Mouse (Mus musculus) intestine, postnatal 0 days (tissue): ENCODE measurements around the gene Gpc4. TPM values are rescaled to one million over a fixed set of nuclear protein-coding genes. Genes with fewer than 3 reads are reported as not detected.

Source experiments
- ATAC-seq: fragments of 200-750 bp; cut with Nextera tagmentation; 2 replicates; pipeline ENCODE4 v1.8.0; 2017; ENCODE audit warnings: mild to moderate bottlenecking, moderate TSS enrichment, moderate library complexity
- H3K27ac ChIP-seq: fragments of 300-500 bp; sonication (generic); 2 replicates; pipeline ENCODE4 v1.5.1; 2014; ENCODE audit warnings: mild to moderate bottlenecking, low read depth, low read length, moderate library complexity
- H3K27me3 ChIP-seq: fragments of 300-500 bp; sonication (generic); replicated peaks from 2 replicates; pipeline ENCODE4 v1.6.1; 2014; ENCODE audit warnings: low read length, mixed read lengths; ENCODE audit not compliant: control insufficient read depth, insufficient read depth
- H3K36me3 ChIP-seq: fragments of 300-500 bp; sonication (generic); 2 replicates; pipeline ENCODE4 v1.6.1; 2014; ENCODE audit warnings: mild to moderate bottlenecking, moderate library complexity; ENCODE audit not compliant: control insufficient read depth, insufficient read depth
- H3K4me1 ChIP-seq: fragments of 300-500 bp; sonication (generic); replicated peaks from 2 replicates; pipeline ENCODE4 v1.6.1; 2014; ENCODE audit warnings: antibody characterized with exemption, low read length, mixed read lengths; ENCODE audit not compliant: control insufficient read depth, insufficient read depth
- H3K4me2 ChIP-seq: fragments of 300-500 bp; sonication (generic); replicated peaks from 2 replicates; pipeline ENCODE4 v1.6.1; 2014; ENCODE audit warnings: low read depth, mild to moderate bottlenecking, moderate library complexity
- H3K4me3 ChIP-seq: fragments of 300-500 bp; sonication (generic); 2 replicates; pipeline ENCODE4 v1.5.1; 2014; ENCODE audit warnings: low read depth, low read length
- H3K9ac ChIP-seq: fragments of 300-500 bp; sonication (generic); 2 replicates; pipeline ENCODE4 v1.6.1; 2014; ENCODE audit warnings: mild to moderate bottlenecking, low read depth, low read length
- H3K9me3 ChIP-seq: fragments of 300-500 bp; sonication (generic); 2 replicates; pipeline ENCODE4 v1.6.1; 2016; ENCODE audit warnings: mixed run types; ENCODE audit not compliant: control insufficient read depth
- CTCF ChIP-seq: sonication (generic); IDR thresholded peaks from 2 replicates; pipeline ENCODE4 v1.5.1; 2016; ENCODE audit warnings: low read depth, mild to moderate bottlenecking, control low read depth, antibody characterized with exemption, moderate library complexity
- WGBS: fragments of 180-500 bp; shearing (Covaris S2); extraction: QIAGEN DNeasy Blood & Tissue Kit; methylation state at CpG from one replicate; pipeline ENCODE4 v1.1.7; 2014; 5-methylcytosine and 5-hydroxymethylcytosine counted together
- polyA plus RNA-seq: library from polyadenylated mRNA; unstranded; fragments of >200 nt; fragmentation: Nextera tagmentation; extraction: Ambion mirVana; gene quantifications from 2 replicates; pipeline ENCODE4 v1.2.1, GENCODE M21; 2015

Gpc4 gene
- polyA plus RNA-seq, 1 experiment from 2014 or later = 21.2 TPM

GRCm38 (mm10) chrX:52138461-52139075 is 26.5 kb downstream of the Gpc4 start:
- H3K4me2 ChIP-seq = no peak overlapping the region
- no peak for TF ChIP-seq CTCF
- H3K4me3 ChIP-seq = no peak overlapping the region
- H3K27ac ChIP-seq = no peak overlapping the region
- no peak for ATAC-seq
- H3K4me1 ChIP-seq = no peaks in the 10 kb centered on the region
- 68% methylated on average over 2 of the region's 2 CpGs for WGBS
- H3K36me3 ChIP-seq = no peaks in the 10 kb centered on the region
- H3K27me3 ChIP-seq = no peaks in the 10 kb centered on the region
- H3K9ac ChIP-seq = no peak overlapping the region
- H3K9me3 ChIP-seq = no peaks in the 10 kb centered on the region

GRCm38 (mm10) chrX:52138033-52138432 is 27.0 kb downstream of the Gpc4 start:
- no peak overlapping the region for H3K9ac ChIP-seq
- ATAC-seq = no peak
- no peaks in the 10 kb centered on the region for H3K9me3 ChIP-seq
- no peak overlapping the region for H3K4me3 ChIP-seq
- H3K36me3 ChIP-seq = no peaks in the 10 kb centered on the region
- H3K4me2 ChIP-seq = no peak overlapping the region
- no peaks in the 10 kb centered on the region for H3K27me3 ChIP-seq
- H3K27ac ChIP-seq = no peak overlapping the region
- 78% methylated on average over 5 of the region's 5 CpGs for WGBS
- no peak for TF ChIP-seq CTCF
- H3K4me1 ChIP-seq = no peaks in the 10 kb centered on the region

- 67% methylated on average over 5 of the region's 5 CpGs for WGBS
- no peaks in the 10 kb centered on the region for H3K27me3 ChIP-seq
- no peaks in the 10 kb centered on the region for H3K4me1 ChIP-seq
- H3K9me3 ChIP-seq = no peaks in the 10 kb centered on the region
- no peak overlapping the region for H3K27ac ChIP-seq
- H3K36me3 ChIP-seq = no peaks in the 10 kb centered on the region
- TF ChIP-seq CTCF = no peak
- no peak for ATAC-seq
- no peak overlapping the region for H3K4me3 ChIP-seq
- no peak overlapping the region for H3K9ac ChIP-seq
- no peak overlapping the region for H3K4me2 ChIP-seq
Measured at GRCm38 (mm10) chrX:52136525-52136924, 28.5 kb downstream of the Gpc4 start.

- Histone ChIP-seq H3K36me3 (no peaks in the 10 kb centered on the region), H3K4me1 (no peaks in the 10 kb centered on the region), H3K4me2 (no peak overlapping the region), H3K9ac (no peak overlapping the region), H3K27ac (no peak overlapping the region), H3K27me3 (no peaks in the 10 kb centered on the region), H3K9me3 (no peaks in the 10 kb centered on the region), H3K4me3 (no peak overlapping the region)
- no peak for TF ChIP-seq CTCF
- 81% methylated on average over 1 of the region's 1 CpGs for WGBS
- no peak for ATAC-seq
Measured at GRCm38 (mm10) chrX:52129604-52130003, 35.4 kb downstream of the Gpc4 start.

- Histone ChIP-seq H3K4me2 (no peak overlapping the region), H3K4me3 (no peak overlapping the region), H3K36me3 (no peaks in the 10 kb centered on the region), H3K9me3 (no peaks in the 10 kb centered on the region), H3K27ac (no peak overlapping the region), H3K4me1 (no peaks in the 10 kb centered on the region), H3K9ac (no peak overlapping the region), H3K27me3 (no peaks in the 10 kb centered on the region)
- TF ChIP-seq CTCF = no peak
- WGBS = 67% methylated on average over 4 of the region's 4 CpGs
- no peak for ATAC-seq
Measured at GRCm38 (mm10) chrX:52128794-52129193, 36.3 kb downstream of the Gpc4 start.

- no peak for ATAC-seq
- Histone ChIP-seq H3K4me3 (no peak overlapping the region), H3K4me1 (no peaks in the 10 kb centered on the region), H3K36me3 (no peaks in the 10 kb centered on the region), H3K27ac (no peak overlapping the region), H3K27me3 (no peaks in the 10 kb centered on the region), H3K9ac (no peak overlapping the region), H3K4me2 (no peak overlapping the region), H3K9me3 (no peaks in the 10 kb centered on the region)
- no peak for TF ChIP-seq CTCF
- 91% methylated on average over 5 of the region's 5 CpGs for WGBS
Measured at GRCm38 (mm10) chrX:52113651-52114050, 51.4 kb downstream of the Gpc4 start.

- whole genome bisulfite sequencing = 54% methylated on average over 2 of the region's 2 CpGs
- Histone ChIP-seq H3K36me3 (no peaks in the 10 kb centered on the region), H3K9me3 (no peaks in the 10 kb centered on the region), H3K4me1 (no peaks in the 10 kb centered on the region), H3K4me3 (no peak overlapping the region), H3K27me3 (no peaks in the 10 kb centered on the region), H3K4me2 (no peak overlapping the region), H3K9ac (no peak overlapping the region), H3K27ac (no peak overlapping the region)
- no peak for TF ChIP-seq CTCF
- no peak for ATAC-seq
Measured at GRCm38 (mm10) chrX:52109663-52110062, 55.4 kb downstream of the Gpc4 start.
